Mouse (Mus musculus): ENCODE measurements around the gene 2410004B18Rik.

- TF ChIP-seq POLR2A (IDR thresholded peaks at IDR 0.05; ENCODE audit: extremely low read depth, insufficient read depth, low read length) (no peak), CTCF (IDR thresholded peaks at IDR 0.05; ENCODE audit: extremely low read depth, insufficient read depth, low read length) (no peak)
Observed at GRCm38 (mm10) chr3:145946654-145947053, 8.8 kb downstream of the 2410004B18Rik start.

Data from cortical plate, adult 2 months (tissue).